Mouse (Mus musculus): ENCODE measurements around the gene Babam2. TPM values are rescaled to one million over a fixed set of nuclear protein-coding genes. Genes with fewer than 3 reads are reported as not detected.

Babam2 gene
- polyA plus RNA-seq, 1 experiment from 2014 or later, result 46.9 TPM

GRCm38 (mm10) chr5:31876216-31876974 lies 178.9 kb downstream of the Babam2 start:
- no peak overlapping the region for H3K27ac ChIP-seq (replicated peaks)
- H3K27me3 ChIP-seq, result no peaks in the 10 kb centered on the region
- 86% methylated on average over 8 of the region's 8 CpGs for WGBS
- no peaks in the 10 kb centered on the region for H3K36me3 ChIP-seq
- ATAC-seq (replicated peaks), result no peak
- no peak overlapping the region for H3K4me2 ChIP-seq (replicated peaks)
- H3K9ac ChIP-seq (replicated peaks), result no peak overlapping the region
- H3K9me3 ChIP-seq, result no peaks in the 10 kb centered on the region
- H3K4me1 ChIP-seq, result no peaks in the 10 kb centered on the region
- no peak overlapping the region for H3K4me3 ChIP-seq

- H3K27ac ChIP-seq (replicated peaks), result no peak overlapping the region
- no peaks in the 10 kb centered on the region for H3K4me1 ChIP-seq
- no peak for ATAC-seq (replicated peaks)
- no peaks in the 10 kb centered on the region for H3K27me3 ChIP-seq
- no peaks in the 10 kb centered on the region for H3K36me3 ChIP-seq
- H3K9ac ChIP-seq (replicated peaks), result no peak overlapping the region
- no peaks in the 10 kb centered on the region for H3K9me3 ChIP-seq
- no peak overlapping the region for H3K4me2 ChIP-seq (replicated peaks)
- 81% methylated on average over 2 of the region's 2 CpGs for WGBS
- H3K4me3 ChIP-seq, result no peak overlapping the region
These were observed 183.0 kb downstream of the Babam2 start for GRCm38 (mm10) chr5:31880457-31880856.

- Histone ChIP-seq H3K27me3 (no peaks in the 10 kb centered on the region), H3K4me1 (no peaks in the 10 kb centered on the region), H3K9ac (replicated peaks) (no peak overlapping the region), H3K36me3 (no peaks in the 10 kb centered on the region), H3K27ac (replicated peaks) (no peak overlapping the region), H3K9me3 (no peaks in the 10 kb centered on the region), H3K4me3 (no peak overlapping the region), H3K4me2 (replicated peaks) (no peak overlapping the region)
- WGBS, result 84% methylated on average over 3 of the region's 3 CpGs
- ATAC-seq (replicated peaks), result no peak
These were observed 184.8 kb downstream of the Babam2 start for GRCm38 (mm10) chr5:31882297-31882696.

- no peaks in the 10 kb centered on the region for H3K4me1 ChIP-seq
- 94% methylated on average over 4 of the region's 4 CpGs for WGBS
- no peaks in the 10 kb centered on the region for H3K9me3 ChIP-seq
- H3K27me3 ChIP-seq, result no peaks in the 10 kb centered on the region
- no peak overlapping the region for H3K27ac ChIP-seq (replicated peaks)
- no peak overlapping the region for H3K4me2 ChIP-seq (replicated peaks)
- no peak for ATAC-seq (replicated peaks)
- no peak overlapping the region for H3K4me3 ChIP-seq
- H3K36me3 ChIP-seq, result no peaks in the 10 kb centered on the region
- H3K9ac ChIP-seq (replicated peaks), result no peak overlapping the region
These were observed 187.5 kb downstream of the Babam2 start for GRCm38 (mm10) chr5:31884962-31885361.

- ATAC-seq (replicated peaks), result no peak
- H3K9ac ChIP-seq (replicated peaks), result no peak overlapping the region
- no peak overlapping the region for H3K4me2 ChIP-seq (replicated peaks)
- no peaks in the 10 kb centered on the region for H3K36me3 ChIP-seq
- H3K27me3 ChIP-seq, result no peaks in the 10 kb centered on the region
- no peak overlapping the region for H3K27ac ChIP-seq (replicated peaks)
- 78% methylated on average over 5 of the region's 5 CpGs for WGBS
- H3K9me3 ChIP-seq, result no peaks in the 10 kb centered on the region
- H3K4me3 ChIP-seq, result no peak overlapping the region
- no peaks in the 10 kb centered on the region for H3K4me1 ChIP-seq
These were observed 190.1 kb downstream of the Babam2 start for GRCm38 (mm10) chr5:31887590-31887989.

GRCm38 (mm10) chr5:31888341-31888740 lies 190.9 kb downstream of the Babam2 start:
- Histone ChIP-seq H3K4me1 (no peaks in the 10 kb centered on the region), H3K9ac (replicated peaks) (no peak overlapping the region), H3K36me3 (no peaks in the 10 kb centered on the region), H3K4me3 (no peak overlapping the region), H3K9me3 (no peaks in the 10 kb centered on the region), H3K27me3 (no peaks in the 10 kb centered on the region), H3K27ac (replicated peaks) (no peak overlapping the region), H3K4me2 (replicated peaks) (no peak overlapping the region)
- 79% methylated on average over 3 of the region's 3 CpGs for WGBS
- ATAC-seq (replicated peaks), result no peak

- Histone ChIP-seq H3K36me3 (no peaks in the 10 kb centered on the region), H3K4me2 (replicated peaks) (no peak overlapping the region), H3K27me3 (no peaks in the 10 kb centered on the region), H3K4me1 (no peaks in the 10 kb centered on the region), H3K9me3 (no peaks in the 10 kb centered on the region), H3K4me3 (no peak overlapping the region), H3K9ac (replicated peaks) (no peak overlapping the region), H3K27ac (replicated peaks) (no peak overlapping the region)
- no peak for ATAC-seq (replicated peaks)
- 89% methylated on average over 4 of the region's 4 CpGs for WGBS
These were observed 195.1 kb downstream of the Babam2 start for GRCm38 (mm10) chr5:31892631-31893030.

- Histone ChIP-seq H3K27ac (replicated peaks) (no peak overlapping the region), H3K4me2 (replicated peaks) (no peak overlapping the region), H3K36me3 (no peaks in the 10 kb centered on the region), H3K9me3 (no peaks in the 10 kb centered on the region), H3K4me1 (no peaks in the 10 kb centered on the region), H3K27me3 (no peaks in the 10 kb centered on the region), H3K4me3 (no peak overlapping the region), H3K9ac (replicated peaks) (no peak overlapping the region)
- WGBS, result 93% methylated on average over 3 of the region's 3 CpGs
- ATAC-seq (replicated peaks), result no peak
These were observed 202.4 kb downstream of the Babam2 start for GRCm38 (mm10) chr5:31899901-31900300.

GRCm38 (mm10) chr5:31902144-31902543 lies 204.7 kb downstream of the Babam2 start:
- ATAC-seq (replicated peaks), result no peak
- 98% methylated on average over 2 of the region's 2 CpGs for WGBS

GRCm38 (mm10) chr5:31902891-31903290 lies 205.4 kb downstream of the Babam2 start:
- H3K4me2 ChIP-seq (replicated peaks), result no peak overlapping the region
- H3K4me1 ChIP-seq, result no peaks in the 10 kb centered on the region
- H3K27me3 ChIP-seq, result no peaks in the 10 kb centered on the region
- no peaks in the 10 kb centered on the region for H3K36me3 ChIP-seq
- WGBS, result 91% methylated on average over 5 of the region's 5 CpGs
- no peak overlapping the region for H3K4me3 ChIP-seq
- no peak overlapping the region for H3K9ac ChIP-seq (replicated peaks)
- H3K27ac ChIP-seq (replicated peaks), result no peak overlapping the region
- no peak for ATAC-seq (replicated peaks)
- H3K9me3 ChIP-seq, result no peaks in the 10 kb centered on the region

More at GRCm38 (mm10) chr5:31902144-31902543, 204.7 kb downstream of the Babam2 start:
- Histone ChIP-seq H3K27me3 (no peaks in the 10 kb centered on the region), H3K27ac (replicated peaks) (no peak overlapping the region), H3K4me2 (replicated peaks) (no peak overlapping the region), H3K9me3 (no peaks in the 10 kb centered on the region), H3K36me3 (no peaks in the 10 kb centered on the region), H3K4me1 (no peaks in the 10 kb centered on the region), H3K9ac (replicated peaks) (no peak overlapping the region), H3K4me3 (no peak overlapping the region)

- no peaks in the 10 kb centered on the region for H3K9me3 ChIP-seq
- no peak overlapping the region for H3K4me2 ChIP-seq (replicated peaks)
- WGBS, result 81% methylated on average over 6 of the region's 6 CpGs
These were observed 207.6 kb downstream of the Babam2 start for GRCm38 (mm10) chr5:31904968-31905683.

GRCm38 (mm10) chr5:31905808-31906207 lies 208.3 kb downstream of the Babam2 start:
- Histone ChIP-seq H3K4me3 (no peak overlapping the region), H3K9ac (replicated peaks) (no peak overlapping the region), H3K27ac (replicated peaks) (no peak overlapping the region), H3K27me3 (no peaks in the 10 kb centered on the region), H3K4me1 (no peaks in the 10 kb centered on the region), H3K4me2 (replicated peaks) (no peak overlapping the region), H3K9me3 (no peaks in the 10 kb centered on the region), H3K36me3 (no peaks in the 10 kb centered on the region)
- ATAC-seq (replicated peaks), result no peak
- 78% methylated on average over 7 of the region's 7 CpGs for WGBS

More at GRCm38 (mm10) chr5:31904968-31905683, 207.6 kb downstream of the Babam2 start:
- no peak overlapping the region for H3K9ac ChIP-seq (replicated peaks)
- no peak overlapping the region for H3K27ac ChIP-seq (replicated peaks)
- no peak for ATAC-seq (replicated peaks)
- H3K36me3 ChIP-seq, result no peaks in the 10 kb centered on the region
- no peaks in the 10 kb centered on the region for H3K4me1 ChIP-seq
- H3K4me3 ChIP-seq, result no peak overlapping the region
- H3K27me3 ChIP-seq, result no peaks in the 10 kb centered on the region

All from forebrain, embryonic 15.5 days (tissue).